Mouse (Mus musculus) spleen, adult 2 months (tissue): ENCODE data around the gene Acad10. TPM values are rescaled to one million over a fixed set of nuclear protein-coding genes. Genes with fewer than 3 reads are reported as not detected.
A peak's percentile ranks its signal among the peaks of the same experiment; 100 is the strongest.
"Not testable (repeated sequence)": the region's sequence is repeated elsewhere in the genome, so short reads cannot be mapped to it uniquely, and the experiment has no call there.

Source experiments
- DNase-seq, 2 experiments: peaks; one replicate each; pipeline versions ENCODE4 v3.0.0 to v3.0.0-alpha.2; 2012 to 2021; ENCODE audit warnings: low spot score in 2 of 2, low read depth in 1 of 2
- H3K27ac ChIP-seq: fragments of 200-500 bp; 2 replicates; pipeline ENCODE4 v1.5.1; 2012; ENCODE audit warnings: low read length, inconsistent platforms; ENCODE audit not compliant: insufficient read depth
- H3K27me3 ChIP-seq: fragments of 200-500 bp; 2 replicates; pipeline ENCODE4 v1.6.1; 2012; ENCODE audit warnings: mild to moderate bottlenecking, moderate library complexity, low read length, inconsistent platforms; ENCODE audit not compliant: control insufficient read depth, insufficient read depth
- H3K36me3 ChIP-seq: fragments of 200-500 bp; 2 replicates; pipeline ENCODE4 v1.6.1; 2012; ENCODE audit warnings: mild to moderate bottlenecking, low read length, inconsistent platforms; ENCODE audit not compliant: control insufficient read depth, insufficient read depth
- H3K4me1 ChIP-seq: fragments of 200-500 bp; 2 replicates; pipeline ENCODE4 v1.6.1; 2011; ENCODE audit warnings: inconsistent platforms; ENCODE audit not compliant: control insufficient read depth, insufficient read depth, insufficient read length
- H3K4me3 ChIP-seq: fragments of 200-500 bp; 2 replicates; pipeline ENCODE4 v1.5.1; 2011; ENCODE audit warnings: mild to moderate bottlenecking, inconsistent platforms; ENCODE audit not compliant: insufficient read depth, insufficient read length; ENCODE audit errors: extremely low read depth
- CTCF ChIP-seq: fragments of 200-500 bp; IDR thresholded peaks from 2 replicates; pipeline ENCODE4 v1.5.1; 2011; ENCODE audit warnings: mild to moderate bottlenecking, inconsistent platforms; ENCODE audit not compliant: insufficient read depth, insufficient read length, insufficient replicate concordance; ENCODE audit errors: extremely low read depth
- POLR2A ChIP-seq: fragments of 200-500 bp; IDR thresholded peaks from 2 replicates; pipeline ENCODE4 v1.6.1; 2011; ENCODE audit warnings: low read depth, low read length, inconsistent platforms
- WGBS: fragments of 180-500 bp; shearing (Covaris S2); methylation state at CpG from one replicate; pipeline ENCODE4 v1.1.7; 2018; 5-methylcytosine and 5-hydroxymethylcytosine counted together
- polyA plus RNA-seq: library from polyadenylated mRNA; depleted of rRNA; stranded (reverse); fragments of >200 nt; gene quantifications from 2 replicates; pipeline ENCODE4 v1.2.3, GENCODE M21; 2012

The Acad10 gene
- polyA plus RNA-seq, 1 experiment: 3.9 TPM

GRCm38 (mm10) chr5:121632804-121633203 lies 27.5 kb downstream of the Acad10 start:
- no peak overlapping the region for H3K4me3 ChIP-seq
- no peaks in the 10 kb centered on the region for H3K36me3 ChIP-seq
- H3K4me1 ChIP-seq: no peaks in the 10 kb centered on the region
- 73% methylated on average over 3 of the region's 3 CpGs for WGBS
- no peak for DNase-seq
- H3K27me3 ChIP-seq: no peaks in the 10 kb centered on the region
- no peak overlapping the region for H3K27ac ChIP-seq
- TF ChIP-seq CTCF (no peak), POLR2A (no peak)

GRCm38 (mm10) chr5:121631106-121631647 lies 29.1 kb downstream of the Acad10 start:
- WGBS: 70% methylated on average over 9 of the region's 9 CpGs
- H3K4me3 ChIP-seq, H3K36me3 ChIP-seq, H3K27ac ChIP-seq, H3K4me1 ChIP-seq, H3K27me3 ChIP-seq: not testable (repeated sequence)
- peak in 1 of 2 experiments; percentile 7 for DNase-seq

GRCm38 (mm10) chr5:121627871-121628270 lies 32.4 kb downstream of the Acad10 start:
- no peaks in the 10 kb centered on the region for H3K4me1 ChIP-seq
- H3K4me3 ChIP-seq: no peak overlapping the region
- 0% methylated on average over 1 of the region's 1 CpGs for WGBS
- TF ChIP-seq CTCF (peak; percentile 66; the same call in 1 of the 2 replicates), POLR2A (no peak)
- H3K27me3 ChIP-seq: no peaks in the 10 kb centered on the region
- no peaks in the 10 kb centered on the region for H3K36me3 ChIP-seq
- DNase-seq: peak; percentile 29 to 73
- no peak overlapping the region for H3K27ac ChIP-seq

- TF ChIP-seq POLR2A (no peak), CTCF (no peak)
- no peaks in the 10 kb centered on the region for H3K36me3 ChIP-seq
- H3K27me3 ChIP-seq: no peaks in the 10 kb centered on the region
- no peak for DNase-seq
- no peak overlapping the region for H3K27ac ChIP-seq
- no peak overlapping the region for H3K4me3 ChIP-seq
- no peaks in the 10 kb centered on the region for H3K4me1 ChIP-seq
- 91% methylated on average over 3 of the region's 3 CpGs for WGBS
Observed at GRCm38 (mm10) chr5:121623241-121623640, 37.1 kb downstream of the Acad10 start.

- H3K27ac ChIP-seq: no peak overlapping the region
- no peak overlapping the region for H3K4me3 ChIP-seq
- no peaks in the 10 kb centered on the region for H3K36me3 ChIP-seq
- no peak for DNase-seq
- no peaks in the 10 kb centered on the region for H3K27me3 ChIP-seq
- no peaks in the 10 kb centered on the region for H3K4me1 ChIP-seq
- WGBS: 96% methylated on average over 5 of the region's 5 CpGs
- TF ChIP-seq CTCF (no peak), POLR2A (no peak)
Observed at GRCm38 (mm10) chr5:121621102-121621501, 39.2 kb downstream of the Acad10 start.

- no peaks in the 10 kb centered on the region for H3K27me3 ChIP-seq
- H3K4me1 ChIP-seq: no peaks in the 10 kb centered on the region
- H3K36me3 ChIP-seq: no peaks in the 10 kb centered on the region
- TF ChIP-seq POLR2A (peak; percentile 98), CTCF (no peak)
- peak; percentile 50 to 72 for DNase-seq
- WGBS: under 1% methylated on average over 58 of the region's 58 CpGs
- peak within 1 kb of the TSS; percentile 81 for H3K4me3 ChIP-seq
- H3K27ac ChIP-seq: peak within 1 kb of the TSS; percentile 74
Observed at GRCm38 (mm10) chr5:121618592-121619513, 41.5 kb downstream of the Acad10 start, which contains the start of gene Acad12. Acad12 (minus strand) TSS chr5:121618938.

GRCm38 (mm10) chr5:121614921-121615320 lies 45.4 kb downstream of the Acad10 start:
- not testable (repeated sequence) for H3K4me1 ChIP-seq, H3K27ac ChIP-seq, H3K27me3 ChIP-seq, H3K4me3 ChIP-seq, DNase-seq, H3K36me3 ChIP-seq
- WGBS: 56% methylated on average over 3 of the region's 3 CpGs
